In genomic region chr2:27247487-27247863, GRCm38 (mm10) we compare ENCODE assay signal across 9 mouse cellular contexts. TPM values are rescaled to one million over a fixed set of nuclear protein-coding genes. Genes with fewer than 3 reads are reported as not detected.
DNase-seq lines count a peak whose midpoint lies in the region; ATAC-seq and TF ChIP-seq lines count a peak whose summit lies in the region.
"Had no signal": no experiment of that assay in that cellular context is flagged by ENCODE, and none has a peak within 500 bp of the region (broad histone marks: within the 10 kb centered on the region; RNA-seq: fewer than 3 reads in every experiment).

No protein-coding gene starts in this region.

- no peak; the same call in 1 of the 2 replicates for ATAC-seq in intestine, embryonic 14.5 days (replicated peaks; ENCODE audit: low FRiP score, low TSS enrichment, low read depth)
- peak; percentile 28; the same call in 1 of the 2 replicates for ATAC-seq in neural tube, embryonic 14.5 days (ENCODE audit: low read depth)

- no peak overlapping the region for H3K4me3 ChIP-seq in heart, embryonic 10.5 days
- H3K4me3 ChIP-seq in layer of hippocampus, adult 2 months = no peak overlapping the region
- no peak overlapping the region for H3K4me3 ChIP-seq in intestine, embryonic 14.5 days (ENCODE audit: low read depth, low read length)
- no peak overlapping the region for H3K4me3 ChIP-seq in neural tube, embryonic 14.5 days (ENCODE audit: low read depth, low read length)
- H3K4me3 ChIP-seq: midbrain, embryonic 12.5 days had no signal

- H3K27me3 ChIP-seq in heart, embryonic 10.5 days (ENCODE audit: insufficient read depth, poor library complexity, severe bottlenecking) = peaks cover 8% of the 10 kb centered on the region; the same call in 1 of the 2 replicates
- H3K27me3 ChIP-seq in intestine, embryonic 14.5 days (replicated peaks; ENCODE audit: control insufficient read depth, insufficient read depth, low read length) = no peaks in the 10 kb centered on the region
- H3K27me3 ChIP-seq in neural tube, embryonic 14.5 days (ENCODE audit: control insufficient read depth, insufficient read depth, low read length) = no peaks in the 10 kb centered on the region
- H3K27me3 ChIP-seq: midbrain, embryonic 12.5 days had no signal

- H3K9me3 ChIP-seq in heart, embryonic 10.5 days = no peaks in the 10 kb centered on the region
- H3K9me3 ChIP-seq in intestine, embryonic 14.5 days (ENCODE audit: control insufficient read depth, low read length) = no peaks in the 10 kb centered on the region
- H3K9me3 ChIP-seq in neural tube, embryonic 14.5 days (ENCODE audit: control insufficient read depth, low read length) = no peaks in the 10 kb centered on the region
- H3K9me3 ChIP-seq: midbrain, embryonic 12.5 days had no signal

- 37% methylated on average over 2 of the region's 2 CpGs for WGBS in heart, embryonic 10.5 days
- 32% methylated on average over 2 of the region's 2 CpGs for WGBS in intestine, embryonic 14.5 days
- WGBS in neural tube, embryonic 14.5 days = 66% methylated on average over 2 of the region's 2 CpGs

- DNase-seq in heart, embryonic 10.5 days (ENCODE audit: low spot score) = no peak
- DNase-seq in heart, postnatal 36 days = no peak
- no peak for DNase-seq in layer of hippocampus, adult 2 months (ENCODE audit: low spot score in 2 of 2)
- no peak for DNase-seq in layer of hippocampus, postnatal 14 days (ENCODE audit: low spot score in 2 of 2)
- no peak for DNase-seq in intestine, embryonic 14.5 days (ENCODE audit: low spot score)
- no peak for DNase-seq in cerebellum, adult 9-11 months
- DNase-seq in layer of hippocampus, adult 9-10 months (ENCODE audit: low spot score) = no peak

- H3K4me1 ChIP-seq in heart, embryonic 10.5 days = peaks cover 23% of the 10 kb centered on the region
- H3K4me1 ChIP-seq in intestine, embryonic 14.5 days (replicated peaks; ENCODE audit: control insufficient read depth, insufficient read depth, low read length) = peaks cover 10% of the 10 kb centered on the region; the same call in 1 of the 2 replicates
- 0 out of 2 replicates have a peak, but pooled peaks cover 3% of the 10 kb centered on the region for H3K4me1 ChIP-seq in neural tube, embryonic 14.5 days (ENCODE audit: control insufficient read depth, insufficient read depth, low read length)
- H3K4me1 ChIP-seq: midbrain, embryonic 12.5 days had no signal

- H3K36me3 ChIP-seq in heart, embryonic 10.5 days = no peaks in the 10 kb centered on the region
- H3K36me3 ChIP-seq in intestine, embryonic 14.5 days (ENCODE audit: control insufficient read depth, insufficient read depth, low read length) = no peaks in the 10 kb centered on the region
- no peaks in the 10 kb centered on the region for H3K36me3 ChIP-seq in neural tube, embryonic 14.5 days (ENCODE audit: control insufficient read depth, insufficient read depth, low read length)
- H3K36me3 ChIP-seq: midbrain, embryonic 12.5 days had no signal

- no peak for TF ChIP-seq CTCF in layer of hippocampus, adult 2 months (conservative IDR thresholded peaks at IDR 0.05)

- H3K4me2 ChIP-seq in intestine, embryonic 14.5 days (ENCODE audit: low read length) = peak overlapping the region; percentile 46
- H3K4me2 ChIP-seq in neural tube, embryonic 14.5 days (ENCODE audit: low read depth, low read length) = no peak overlapping the region
- H3K4me2 ChIP-seq: midbrain, embryonic 12.5 days had no signal

- intact Hi-C loops in heart, postnatal 36 days (cut with DNase I) = no loop called here

- H3K27ac ChIP-seq in heart, embryonic 10.5 days = peak overlapping the region; percentile 53; the same call in 1 of the 2 replicates
- peak overlapping the region; percentile 53; the same call in 1 of the 2 replicates for H3K27ac ChIP-seq in layer of hippocampus, adult 2 months
- peak overlapping the region; percentile 47; the same call in 1 of the 2 replicates for H3K27ac ChIP-seq in intestine, embryonic 14.5 days (ENCODE audit: low read depth)
- H3K27ac ChIP-seq in neural tube, embryonic 14.5 days (ENCODE audit: low read depth, low read length) = no peak overlapping the region
- H3K27ac ChIP-seq: midbrain, embryonic 12.5 days had no signal

- H3K9ac ChIP-seq in intestine, embryonic 14.5 days (ENCODE audit: low read length) = no peak overlapping the region
- no peak overlapping the region for H3K9ac ChIP-seq in neural tube, embryonic 14.5 days (replicated peaks; ENCODE audit: low read depth, low read length)
- H3K9ac ChIP-seq: midbrain, embryonic 12.5 days had no signal

RNA-seq across cellular contexts. Expression of gene Sardh, which starts 0.7 kb away (rescaled TPM):
- polyA plus RNA-seq in heart, embryonic 10.5 days (2016; fragmentation: Nextera tagmentation; extraction: Ambion mirVana) = 11.8 and 13.4 TPM in 2 replicates
- total RNA-seq in heart, postnatal 36 days (2021) = 1 to 10 TPM; 4.8 to 7.1 TPM
- 1 to 10 TPM; 5.3 to 6.3 TPM for total RNA-seq in layer of hippocampus, adult 2 months (2021)
- 10 to 100 TPM in 1 of 2 experiments, 1 to 10 TPM in 1; 9.8 to 10.5 TPM for total RNA-seq in layer of hippocampus, postnatal 14 days (2021)
- polyA plus RNA-seq in intestine, embryonic 14.5 days (2014; fragmentation: Nextera tagmentation; extraction: Ambion mirVana) = 10.8 and 13.1 TPM in 2 replicates
- 3.6 and 5.3 TPM in 2 replicates for polyA plus RNA-seq in neural tube, embryonic 14.5 days (2014; fragmentation: Nextera tagmentation; extraction: Ambion mirVana)
